Mouse (Mus musculus) 3T3-L1 (cell line): ENCODE results near the gene Spdye4a.
A peak's percentile ranks its signal among the peaks of the same experiment; 100 is the strongest.

Experiments used
- DNase-seq: peaks from one replicate; pipeline ENCODE4 v3.0.0-alpha.2; 2015; ENCODE audit warnings: low read depth, low spot score

Gene Spdye4a

GRCm38 (mm10) chr5:143235028-143235693 lies 8.5 kb upstream of the Spdye4a start, which contains the start of gene Zfp12:
Gene Zfp12, plus strand, starts transcription at chr5:143235163.
- DNase-seq, result peak; percentile 98

- no peak for DNase-seq
These were observed 4.4 kb downstream of the Spdye4a start for GRCm38 (mm10) chr5:143222287-143222686.

DNA sequence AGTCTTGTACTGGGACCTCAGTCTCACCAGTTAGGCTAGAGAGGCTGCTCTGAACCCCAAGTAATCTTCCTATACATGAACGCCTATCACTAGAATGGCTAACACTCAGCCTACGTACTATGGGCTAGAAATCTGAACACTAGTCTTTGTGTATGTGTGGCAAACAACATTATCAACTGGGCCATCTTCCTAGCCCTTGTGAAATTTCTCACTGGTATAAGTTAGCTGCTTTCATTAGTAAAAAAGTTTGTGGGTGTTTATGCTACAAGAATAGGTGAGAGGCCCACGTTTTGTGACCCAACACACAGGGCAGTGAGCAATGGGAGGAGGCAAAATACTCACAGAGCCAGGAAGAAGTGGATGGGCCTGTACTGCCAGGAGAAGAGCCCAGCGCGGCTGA lies 5.7 kb downstream of the Spdye4a start:
- no peak for DNase-seq

DNA sequence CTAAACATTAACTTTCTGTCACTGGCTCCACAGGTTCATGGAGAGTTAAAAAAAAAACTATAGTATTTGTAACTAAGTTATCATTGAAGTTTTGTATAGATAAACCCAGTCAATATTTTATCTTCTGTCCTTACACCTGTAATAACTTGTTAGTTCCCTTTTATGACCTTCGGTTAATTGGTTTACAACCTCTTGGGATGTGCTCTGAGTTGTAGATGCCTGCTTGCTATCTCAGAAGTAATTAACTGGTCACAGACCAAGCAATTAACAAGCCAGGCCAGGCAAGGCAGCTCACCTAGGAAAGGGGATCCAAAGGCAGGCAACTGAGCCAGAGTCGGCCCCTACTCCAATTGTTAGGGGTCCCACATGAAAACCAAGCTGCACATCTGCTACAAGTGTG lies 12.9 kb downstream of the Spdye4a start:
- DNase-seq, result no peak

GRCm38 (mm10) chr5:143205015-143205414 lies 21.7 kb downstream of the Spdye4a start:
- DNase-seq, result no peak

DNA sequence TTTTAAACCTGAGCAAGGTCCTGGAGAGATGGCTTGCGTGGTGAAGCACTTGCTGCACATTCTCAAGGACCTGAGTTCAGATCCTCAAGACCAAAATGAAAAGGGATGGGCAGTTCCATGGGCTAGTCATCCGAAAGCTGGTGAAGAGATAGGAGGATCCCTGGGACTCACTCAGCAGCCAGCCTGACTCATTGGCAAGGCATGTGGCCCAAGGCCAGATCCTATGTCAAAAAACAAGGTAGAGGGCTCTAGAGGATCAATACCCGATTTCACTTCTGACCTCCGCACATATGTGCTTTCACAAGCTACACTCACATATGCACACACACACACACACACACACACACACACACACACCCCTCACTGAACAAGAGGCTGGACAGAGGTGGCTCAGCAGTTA lies 30.2 kb downstream of the Spdye4a start:
- DNase-seq, result peak; percentile 65

GRCm38 (mm10) chr5:143195166-143195565 lies 31.5 kb downstream of the Spdye4a start:
- DNase-seq, result no peak

- peak; percentile 69 for DNase-seq
These were observed 31.9 kb downstream of the Spdye4a start for GRCm38 (mm10) chr5:143194747-143195146.

- no peak for DNase-seq
These were observed 33.9 kb downstream of the Spdye4a start for GRCm38 (mm10) chr5:143192806-143193205.

GRCm38 (mm10) chr5:143188014-143188413 lies 38.7 kb downstream of the Spdye4a start:
- DNase-seq, result peak; percentile 52

- DNase-seq, result peak; percentile 99
These were observed 46.2 kb downstream of the Spdye4a start, which contains the start of the genes Rbak and Spdye4b for GRCm38 (mm10) chr5:143180255-143181076. Gene Rbak, minus strand, starts transcription at chr5:143180775. Gene Spdye4b, plus strand, starts transcription at chr5:143181017.

DNA sequence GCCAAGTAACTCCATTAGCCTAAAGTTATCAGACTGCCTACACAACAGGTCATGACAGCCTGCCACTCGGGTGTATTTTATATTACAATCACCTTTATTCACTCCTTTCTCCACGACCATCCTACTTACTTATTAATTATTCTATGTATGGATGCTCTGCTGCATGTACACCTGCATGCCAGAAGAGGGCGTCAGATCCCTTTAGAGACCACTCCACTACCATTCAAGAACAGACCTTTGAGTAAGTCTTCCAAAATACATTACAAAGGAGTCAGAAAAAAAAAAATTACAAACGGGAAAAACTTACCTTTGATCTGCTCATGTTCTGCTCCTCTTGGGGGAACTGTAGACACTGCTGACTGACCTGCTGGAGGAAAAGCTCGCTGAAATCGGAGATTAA lies 47.5 kb downstream of the Spdye4a start:
- DNase-seq, result peak; percentile 35

GRCm38 (mm10) chr5:143177541-143178200 lies 49.0 kb downstream of the Spdye4a start:
- DNase-seq, result peak; percentile 97

- no peak for DNase-seq
These were observed 50.7 kb downstream of the Spdye4a start for GRCm38 (mm10) chr5:143175970-143176369.
